Mouse (Mus musculus): Measurements from ENCODE around the gene Ttc23. TPM values are rescaled to one million over a fixed set of nuclear protein-coding genes. Genes with fewer than 3 reads are reported as not detected.

Ttc23 gene
- polyA plus RNA-seq, 1 experiment from 2014 or later = 59.6 TPM

- 48% methylated on average over 5 of the region's 5 CpGs for WGBS
- Histone ChIP-seq H3K27ac (no peak overlapping the region), H3K27me3 (ENCODE audit: low read depth, poor library complexity, severe bottlenecking) (no peaks in the 10 kb centered on the region), H3K4me1 (peaks cover 46% of the 10 kb centered on the region), H3K9me3 (replicated peaks) (no peaks in the 10 kb centered on the region), H3K4me3 (no peak overlapping the region), H3K36me3 (peaks cover 9% of the 10 kb centered on the region; the same call in 1 of the 2 replicates)
- no peak for DNase-seq (ENCODE audit: low spot score)
Observed at GRCm38 (mm10) chr7:67652211-67652610, 5.0 kb downstream of the Ttc23 start.

GRCm38 (mm10) chr7:67654668-67655067 is 7.5 kb downstream of the Ttc23 start:
- WGBS = 90% methylated on average over 7 of the region's 7 CpGs
- Histone ChIP-seq H3K9me3 (replicated peaks) (no peaks in the 10 kb centered on the region), H3K4me3 (no peak overlapping the region), H3K4me1 (peaks cover 33% of the 10 kb centered on the region), H3K36me3 (peaks cover 16% of the 10 kb centered on the region; the same call in 1 of the 2 replicates), H3K27me3 (ENCODE audit: low read depth, poor library complexity, severe bottlenecking) (no peaks in the 10 kb centered on the region), H3K27ac (no peak overlapping the region)
- no peak for DNase-seq (ENCODE audit: low spot score)

GRCm38 (mm10) chr7:67655186-67655585 is 8.0 kb downstream of the Ttc23 start:
- H3K9me3 ChIP-seq (replicated peaks) = no peaks in the 10 kb centered on the region
- peak overlapping the region; percentile 75 for H3K27ac ChIP-seq
- peaks cover 28% of the 10 kb centered on the region for H3K4me1 ChIP-seq
- peak overlapping the region; percentile 30 for H3K4me3 ChIP-seq
- 18% methylated on average over 1 of the region's 1 CpGs for whole genome bisulfite sequencing
- DNase-seq (ENCODE audit: low spot score) = peak; percentile 40
- H3K27me3 ChIP-seq (ENCODE audit: low read depth, poor library complexity, severe bottlenecking) = no peaks in the 10 kb centered on the region
- H3K36me3 ChIP-seq = peaks cover 16% of the 10 kb centered on the region; the same call in 1 of the 2 replicates

DNA sequence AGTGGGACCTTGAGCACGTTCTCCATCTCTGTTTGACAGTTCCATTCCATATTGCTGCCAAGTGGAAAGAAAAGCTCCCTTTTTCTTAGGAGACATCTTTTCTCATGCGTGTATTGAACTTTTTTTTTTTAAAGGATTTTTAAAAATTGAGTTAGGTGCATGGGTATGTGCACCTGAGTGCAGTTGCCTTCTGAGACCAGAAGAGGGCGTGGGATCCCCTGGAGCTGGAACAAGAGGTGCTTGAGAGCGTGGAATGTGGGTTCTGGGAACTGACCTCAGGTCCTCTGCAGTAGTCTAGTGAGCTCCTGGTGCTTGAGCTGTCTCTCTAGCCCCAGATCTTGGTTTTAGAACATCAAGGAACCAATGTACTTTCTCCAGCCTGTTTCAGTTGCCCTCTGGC is 10.9 kb downstream of the Ttc23 start:
- Histone ChIP-seq H3K4me1 (peaks cover 18% of the 10 kb centered on the region), H3K36me3 (peaks cover 28% of the 10 kb centered on the region), H3K9me3 (replicated peaks) (no peaks in the 10 kb centered on the region), H3K27me3 (ENCODE audit: low read depth, poor library complexity, severe bottlenecking) (no peaks in the 10 kb centered on the region), H3K27ac (no peak overlapping the region), H3K4me3 (no peak overlapping the region)
- no peak for DNase-seq (ENCODE audit: low spot score)
- 92% methylated on average over 4 of the region's 4 CpGs for WGBS

DNA sequence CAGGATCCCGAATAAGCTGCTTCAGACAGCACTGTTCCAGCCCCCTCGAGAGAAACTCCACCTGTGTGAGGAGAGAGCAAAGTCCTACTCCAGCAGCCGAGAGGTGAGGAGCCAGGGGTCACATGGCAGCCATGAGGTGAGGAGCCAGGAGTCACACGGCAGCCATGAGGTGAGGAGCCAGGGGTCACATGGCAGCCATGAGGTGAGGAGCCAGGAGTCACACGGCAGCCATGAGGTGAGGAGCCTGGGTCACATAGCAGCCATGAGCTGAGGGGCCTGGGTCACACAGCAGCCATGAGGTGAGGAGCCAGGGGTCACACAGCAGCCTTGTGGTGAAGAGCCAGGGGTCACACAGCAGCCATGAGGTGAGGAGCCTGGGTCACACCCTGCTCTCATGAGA is 15.2 kb downstream of the Ttc23 start:
- no peak for DNase-seq (ENCODE audit: low spot score)
- no peak overlapping the region for H3K27ac ChIP-seq
- H3K4me1 ChIP-seq = 0 out of 2 replicates have a peak, but pooled peaks cover 4% of the 10 kb centered on the region
- no peak overlapping the region for H3K4me3 ChIP-seq
- H3K36me3 ChIP-seq = peaks cover 60% of the 10 kb centered on the region
- H3K27me3 ChIP-seq (ENCODE audit: low read depth, poor library complexity, severe bottlenecking) = no peaks in the 10 kb centered on the region
- no peaks in the 10 kb centered on the region for H3K9me3 ChIP-seq (replicated peaks)
- 78% methylated on average over 5 of the region's 5 CpGs for WGBS

- Histone ChIP-seq H3K27ac (no peak overlapping the region), H3K9me3 (replicated peaks) (no peaks in the 10 kb centered on the region), H3K27me3 (ENCODE audit: low read depth, poor library complexity, severe bottlenecking) (no peaks in the 10 kb centered on the region), H3K4me1 (0 out of 2 replicates have a peak, but pooled peaks cover 4% of the 10 kb centered on the region), H3K4me3 (no peak overlapping the region), H3K36me3 (peaks cover 71% of the 10 kb centered on the region)
- DNase-seq (ENCODE audit: low spot score) = no peak
- 84% methylated on average over 14 of the region's 14 CpGs for WGBS
Observed at GRCm38 (mm10) chr7:67663981-67664694, 16.9 kb downstream of the Ttc23 start.

DNA sequence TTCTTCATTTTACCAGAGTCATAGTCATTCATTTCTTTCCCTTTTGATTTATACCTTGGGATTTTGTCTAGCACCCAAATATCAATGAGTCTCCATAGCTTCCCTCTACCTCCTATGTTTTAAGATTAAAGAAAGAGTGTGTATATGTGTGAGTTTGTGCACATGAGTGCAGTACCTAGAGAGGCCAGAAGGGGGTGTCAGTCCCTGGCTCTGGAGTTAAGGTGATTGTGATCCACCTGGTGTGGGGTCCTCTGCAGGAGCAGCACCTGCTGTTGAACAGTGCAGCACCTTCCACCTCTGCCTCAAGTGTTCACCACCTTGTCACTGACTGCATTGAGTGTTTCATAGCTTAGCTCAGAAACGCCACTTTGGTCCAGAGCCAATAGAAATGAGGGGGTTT is 23.8 kb downstream of the Ttc23 start:
- Histone ChIP-seq H3K4me1 (no peaks in the 10 kb centered on the region), H3K27ac (no peak overlapping the region), H3K4me3 (no peak overlapping the region), H3K27me3 (ENCODE audit: low read depth, poor library complexity, severe bottlenecking) (no peaks in the 10 kb centered on the region), H3K9me3 (replicated peaks) (0 out of 2 replicates have a peak, but pooled peaks cover 6% of the 10 kb centered on the region), H3K36me3 (peaks cover 91% of the 10 kb centered on the region)
- DNase-seq (ENCODE audit: low spot score) = no peak
- WGBS = 98% methylated on average over 1 of the region's 1 CpGs

- H3K27ac ChIP-seq = no peak overlapping the region
- H3K27me3 ChIP-seq (ENCODE audit: low read depth, poor library complexity, severe bottlenecking) = no peaks in the 10 kb centered on the region
- no peaks in the 10 kb centered on the region for H3K4me1 ChIP-seq
- H3K4me3 ChIP-seq = no peak overlapping the region
- DNase-seq (ENCODE audit: low spot score) = peak; percentile 94
- H3K36me3 ChIP-seq = peaks cover 90% of the 10 kb centered on the region
- 19% methylated on average over 10 of the region's 10 CpGs for WGBS
- 0 out of 2 replicates have a peak, but pooled peaks cover 6% of the 10 kb centered on the region for H3K9me3 ChIP-seq (replicated peaks)
Observed at GRCm38 (mm10) chr7:67672650-67673049, 25.4 kb downstream of the Ttc23 start.

GRCm38 (mm10) chr7:67673656-67674055 is 26.4 kb downstream of the Ttc23 start:
- Histone ChIP-seq H3K9me3 (replicated peaks) (0 out of 2 replicates have a peak, but pooled peaks cover 6% of the 10 kb centered on the region), H3K36me3 (peaks cover 86% of the 10 kb centered on the region), H3K27ac (no peak overlapping the region), H3K4me1 (no peaks in the 10 kb centered on the region), H3K27me3 (ENCODE audit: low read depth, poor library complexity, severe bottlenecking) (no peaks in the 10 kb centered on the region), H3K4me3 (no peak overlapping the region)
- 99% methylated on average over 5 of the region's 5 CpGs for WGBS
- DNase-seq (ENCODE audit: low spot score) = no peak

- 94% methylated on average over 16 of the region's 16 CpGs for WGBS
- H3K27ac ChIP-seq = no peak overlapping the region
- peaks cover 91% of the 10 kb centered on the region for H3K36me3 ChIP-seq
- no peaks in the 10 kb centered on the region for H3K4me1 ChIP-seq
- no peak overlapping the region for H3K4me3 ChIP-seq
- no peak for DNase-seq (ENCODE audit: low spot score)
- no peaks in the 10 kb centered on the region for H3K9me3 ChIP-seq (replicated peaks)
- H3K27me3 ChIP-seq (ENCODE audit: low read depth, poor library complexity, severe bottlenecking) = no peaks in the 10 kb centered on the region
Observed at GRCm38 (mm10) chr7:67678878-67679499, 31.8 kb downstream of the Ttc23 start.

DNA sequence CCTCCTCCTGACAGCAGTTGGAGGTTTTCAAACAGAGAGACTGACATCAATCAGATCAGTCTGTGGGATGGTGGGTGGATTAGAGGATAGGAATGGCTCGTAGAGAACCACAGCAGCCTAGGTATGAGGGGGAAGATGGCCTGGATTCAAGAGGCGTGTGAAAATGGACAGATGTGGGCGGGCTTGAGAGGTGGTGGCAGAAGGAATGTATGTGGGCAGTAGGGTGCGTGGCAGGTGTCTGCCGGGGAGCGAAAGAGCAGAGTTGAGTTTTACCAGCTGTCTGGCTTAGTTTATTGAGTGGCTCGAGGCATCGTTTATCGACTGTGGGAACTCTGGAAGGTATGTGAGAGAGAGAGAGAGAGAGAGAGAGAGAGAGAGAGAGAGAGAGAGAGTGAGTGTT is 33.9 kb downstream of the Ttc23 start:
- Histone ChIP-seq H3K4me1 (no peaks in the 10 kb centered on the region), H3K36me3 (peaks cover 93% of the 10 kb centered on the region), H3K4me3 (no peak overlapping the region), H3K27me3 (ENCODE audit: low read depth, poor library complexity, severe bottlenecking) (no peaks in the 10 kb centered on the region), H3K9me3 (replicated peaks) (no peaks in the 10 kb centered on the region), H3K27ac (no peak overlapping the region)
- WGBS = 89% methylated on average over 9 of the region's 9 CpGs
- DNase-seq (ENCODE audit: low spot score) = no peak

- 91% methylated on average over 16 of the region's 16 CpGs for WGBS
- Histone ChIP-seq H3K36me3 (peaks cover 86% of the 10 kb centered on the region), H3K4me1 (no peaks in the 10 kb centered on the region), H3K9me3 (replicated peaks) (no peaks in the 10 kb centered on the region), H3K27me3 (ENCODE audit: low read depth, poor library complexity, severe bottlenecking) (no peaks in the 10 kb centered on the region), H3K4me3 (no peak overlapping the region), H3K27ac (no peak overlapping the region)
- no peak for DNase-seq (ENCODE audit: low spot score)
Observed at GRCm38 (mm10) chr7:67683006-67683405, 35.8 kb downstream of the Ttc23 start.

DNA sequence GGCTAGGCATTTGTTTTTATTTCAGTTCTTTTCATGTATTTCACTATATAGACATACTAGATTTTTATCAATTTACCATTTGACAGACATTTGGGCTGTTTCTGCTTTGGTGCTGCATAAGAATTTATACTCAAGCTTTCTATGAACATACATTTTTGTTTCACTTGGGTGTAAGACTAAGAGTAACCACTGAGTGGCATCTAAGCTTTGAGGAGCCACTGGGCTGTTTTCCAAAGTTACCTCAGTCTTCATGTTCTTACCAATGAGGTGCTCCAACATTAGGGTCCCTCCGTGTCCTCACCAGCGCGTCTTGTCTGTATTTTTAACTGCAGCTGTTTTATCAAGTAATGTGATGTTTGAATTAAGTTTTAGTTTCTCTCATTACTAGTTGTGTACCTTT is 39.3 kb downstream of the Ttc23 start:
- H3K9me3 ChIP-seq (replicated peaks) = no peaks in the 10 kb centered on the region
- no peaks in the 10 kb centered on the region for H3K27me3 ChIP-seq (ENCODE audit: low read depth, poor library complexity, severe bottlenecking)
- DNase-seq (ENCODE audit: low spot score) = no peak
- H3K4me1 ChIP-seq = 0 out of 2 replicates have a peak, but pooled peaks cover 3% of the 10 kb centered on the region
- H3K36me3 ChIP-seq = peaks cover 76% of the 10 kb centered on the region
- H3K27ac ChIP-seq = no peak overlapping the region
- no peak overlapping the region for H3K4me3 ChIP-seq
- WGBS = 97% methylated on average over 3 of the region's 3 CpGs
